Mouse (Mus musculus): Measurements from ENCODE around the gene Lrba.

Lrba gene

GRCm38 (mm10) chr3:86759383-86759782, 534.9 kb downstream of the Lrba start:
- peak; percentile 21 for DNase-seq (ENCODE audit: low read depth)

GRCm38 (mm10) chr3:86759834-86760233, 535.4 kb downstream of the Lrba start:
- DNase-seq (ENCODE audit: low read depth): peak; percentile 11

GRCm38 (mm10) chr3:86760474-86760873, 536.0 kb downstream of the Lrba start:
- DNase-seq (ENCODE audit: low read depth): peak; percentile 6

GRCm38 (mm10) chr3:86761095-86762035, 536.9 kb downstream of the Lrba start:
- peak; percentile 67 for DNase-seq (ENCODE audit: low read depth)

GRCm38 (mm10) chr3:86762036-86762415, 537.5 kb downstream of the Lrba start:
- no peak for DNase-seq (ENCODE audit: low read depth)

- DNase-seq (ENCODE audit: low read depth): no peak
These were observed 538.0 kb downstream of the Lrba start for GRCm38 (mm10) chr3:86762456-86762855.

GRCm38 (mm10) chr3:86768553-86768952, 544.1 kb downstream of the Lrba start:
- no peak for DNase-seq (ENCODE audit: low read depth)

- no peak for DNase-seq (ENCODE audit: low read depth)
These were observed 544.5 kb downstream of the Lrba start for GRCm38 (mm10) chr3:86768969-86769368.

GRCm38 (mm10) chr3:86774566-86775443, 550.3 kb downstream of the Lrba start:
- no peak for DNase-seq (ENCODE audit: low read depth)

GRCm38 (mm10) chr3:86775444-86775828, 551.0 kb downstream of the Lrba start:
- DNase-seq (ENCODE audit: low read depth): no peak

GRCm38 (mm10) chr3:86779704-86780103, 555.2 kb downstream of the Lrba start:
- no peak for DNase-seq (ENCODE audit: low read depth)

- DNase-seq (ENCODE audit: low read depth): no peak
These were observed 559.6 kb downstream of the Lrba start for GRCm38 (mm10) chr3:86784051-86784450.

GRCm38 (mm10) chr3:86784930-86785329, 560.5 kb downstream of the Lrba start:
- no peak for DNase-seq (ENCODE audit: low read depth)

- no peak for DNase-seq (ENCODE audit: low read depth)
These were observed 561.8 kb downstream of the Lrba start for GRCm38 (mm10) chr3:86786280-86786679.

GRCm38 (mm10) chr3:86786845-86787351, 562.4 kb downstream of the Lrba start:
- peak; percentile 90 for DNase-seq (ENCODE audit: low read depth)

GRCm38 (mm10) chr3:86787423-86788123, 563.1 kb downstream of the Lrba start:
- DNase-seq (ENCODE audit: low read depth): no peak

GRCm38 (mm10) chr3:86788711-86789110, 564.2 kb downstream of the Lrba start:
- no peak for DNase-seq (ENCODE audit: low read depth)

- no peak for DNase-seq (ENCODE audit: low read depth)
These were observed 565.3 kb downstream of the Lrba start for GRCm38 (mm10) chr3:86789752-86790151.

GRCm38 (mm10) chr3:86793264-86793663, 568.8 kb downstream of the Lrba start:
- no peak for DNase-seq (ENCODE audit: low read depth)

- no peak for DNase-seq (ENCODE audit: low read depth)
These were observed 569.3 kb downstream of the Lrba start for GRCm38 (mm10) chr3:86793720-86794191.

- no peak for DNase-seq (ENCODE audit: low read depth)
These were observed 572.2 kb downstream of the Lrba start for GRCm38 (mm10) chr3:86796716-86797115.

Data from fibroblast of lung, adult 2 months (primary cell).